Mouse (Mus musculus): ENCODE results near the gene Ly6g5c.

GRCm38 (mm10) chr17:35092403-35093198, 15.5 kb upstream of the Ly6g5c start:
- TF ChIP-seq CTCF (conservative IDR thresholded peaks at IDR 0.05; ENCODE audit: insufficient read depth, insufficient read length, low read depth, low read length) (no peak), POLR2A (IDR thresholded peaks at IDR 0.05; ENCODE audit: low read depth, low read length) (no peak)

Measured in kidney, adult 2 months (tissue).